In the genomic region with DNA sequence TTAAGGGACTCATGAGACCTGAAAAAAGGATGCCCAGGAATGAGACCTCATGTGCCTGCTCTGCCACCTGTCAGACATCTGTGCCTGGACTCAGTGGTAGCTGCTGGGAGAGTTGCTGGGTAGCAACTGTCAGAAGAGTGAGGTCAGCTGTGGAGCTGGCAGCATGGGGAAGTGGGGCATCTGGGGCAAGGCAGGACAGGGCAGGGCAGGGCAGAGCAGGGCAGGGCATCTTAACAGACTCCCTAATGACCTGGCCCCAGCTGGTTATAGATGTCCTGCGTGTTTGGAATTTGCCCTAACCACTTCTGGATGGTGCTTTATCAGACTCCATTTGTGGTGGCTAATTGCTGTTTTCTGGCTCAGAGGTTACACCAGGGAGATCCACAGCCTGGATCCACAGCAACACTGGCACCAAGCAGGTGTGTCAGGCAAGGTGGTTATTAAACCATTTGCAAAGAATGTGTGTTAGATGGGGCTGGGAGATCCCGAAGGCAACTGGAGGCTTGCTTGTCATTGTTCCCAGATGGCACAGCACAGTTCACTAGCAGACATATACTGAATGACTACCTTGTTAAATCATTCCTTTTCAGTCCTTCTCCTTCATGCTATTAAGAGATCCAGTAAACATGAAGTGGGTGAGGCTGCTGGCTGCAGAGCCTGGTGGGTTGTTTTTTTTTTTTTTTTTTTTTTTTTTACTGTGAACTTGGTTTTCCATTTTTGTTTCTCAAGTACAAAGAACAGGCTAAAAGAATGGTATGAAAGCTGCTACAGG, we compare ENCODE assay signal across 20 mouse cellular contexts. TPM values are rescaled to one million over a fixed set of nuclear protein-coding genes. Genes with fewer than 3 reads are reported as not detected.
DNase-seq lines count a peak whose midpoint lies in the region; ATAC-seq and TF ChIP-seq lines count a peak whose summit lies in the region.
"Had no signal": no experiment of that assay in that cellular context is flagged by ENCODE, and none has a peak within 500 bp of the region (broad histone marks: within the 10 kb centered on the region; RNA-seq: fewer than 3 reads in every experiment).

No protein-coding gene starts in this region.

- H3K4me1 ChIP-seq in midbrain, embryonic 11.5 days (ENCODE audit: control insufficient read depth, insufficient read depth, low read length) = no peaks in the 10 kb centered on the region
- H3K4me1 ChIP-seq in midbrain, embryonic 10.5 days = peaks cover 5% of the 10 kb centered on the region
- H3K4me1 ChIP-seq in intestine, embryonic 16.5 days (ENCODE audit: control insufficient read depth, insufficient read depth, low read length) = no peaks in the 10 kb centered on the region
- no peaks in the 10 kb centered on the region for H3K4me1 ChIP-seq in stomach, postnatal 0 days (replicated peaks; ENCODE audit: control insufficient read depth, insufficient read depth)
- H3K4me1 ChIP-seq: hindbrain, embryonic 15.5 days; stomach, embryonic 15.5 days had no signal

- no peak overlapping the region for H3K27ac ChIP-seq in midbrain, embryonic 11.5 days (ENCODE audit: low read depth, low read length)
- no peak overlapping the region for H3K27ac ChIP-seq in midbrain, embryonic 10.5 days (replicated peaks)
- no peak overlapping the region for H3K27ac ChIP-seq in intestine, embryonic 16.5 days (ENCODE audit: low read length)
- H3K27ac ChIP-seq in stomach, postnatal 0 days (replicated peaks) = no peak overlapping the region
- H3K27ac ChIP-seq: heart, adult 2 months; hindbrain, embryonic 15.5 days; limb, embryonic 15.5 days; stomach, embryonic 15.5 days had no signal

- H3K4me3 ChIP-seq in midbrain, embryonic 11.5 days (ENCODE audit: low read depth, low read length) = no peak overlapping the region
- no peak overlapping the region for H3K4me3 ChIP-seq in midbrain, embryonic 10.5 days
- H3K4me3 ChIP-seq in intestine, embryonic 16.5 days (ENCODE audit: low read length) = no peak overlapping the region
- H3K4me3 ChIP-seq in stomach, postnatal 0 days (ENCODE audit: low read depth, low read length) = no peak overlapping the region
- H3K4me3 ChIP-seq: heart, adult 2 months; hindbrain, embryonic 15.5 days; limb, embryonic 15.5 days; stomach, embryonic 15.5 days had no signal

- no peak for TF ChIP-seq EP300 in stomach, postnatal 0 days (optimal IDR thresholded peaks at IDR 0.05)

- ATAC-seq in frontal cortex, adult (ENCODE audit: low TSS enrichment) = peak; percentile 77
- no peak for ATAC-seq in midbrain, embryonic 11.5 days (ENCODE audit: low FRiP score)
- ATAC-seq in intestine, embryonic 16.5 days = peak; percentile 88
- peak; percentile 83 for ATAC-seq in stomach, postnatal 0 days (ENCODE audit: low FRiP score, low TSS enrichment)

- H3K4me2 ChIP-seq in midbrain, embryonic 11.5 days = no peak overlapping the region
- no peak overlapping the region for H3K4me2 ChIP-seq in intestine, embryonic 16.5 days (ENCODE audit: low read depth, low read length)
- H3K4me2 ChIP-seq in stomach, postnatal 0 days (replicated peaks; ENCODE audit: low read depth) = no peak overlapping the region
- H3K4me2 ChIP-seq: hindbrain, embryonic 15.5 days; limb, embryonic 15.5 days; stomach, embryonic 15.5 days had no signal

- no peaks in the 10 kb centered on the region for H3K27me3 ChIP-seq in midbrain, embryonic 11.5 days (ENCODE audit: control insufficient read depth, insufficient read depth, low read length)
- no peaks in the 10 kb centered on the region for H3K27me3 ChIP-seq in midbrain, embryonic 10.5 days (ENCODE audit: low read depth, poor library complexity, severe bottlenecking)
- no peaks in the 10 kb centered on the region for H3K27me3 ChIP-seq in intestine, embryonic 16.5 days (replicated peaks; ENCODE audit: control insufficient read depth, insufficient read depth, low read length)
- no peaks in the 10 kb centered on the region for H3K27me3 ChIP-seq in stomach, postnatal 0 days (ENCODE audit: control insufficient read depth, insufficient read depth, low read length)
- H3K27me3 ChIP-seq: CH12.LX; hindbrain, embryonic 15.5 days; limb, embryonic 15.5 days; stomach, embryonic 15.5 days had no signal

- no peaks in the 10 kb centered on the region for H3K36me3 ChIP-seq in midbrain, embryonic 11.5 days (ENCODE audit: control insufficient read depth, insufficient read depth, low read length)
- H3K36me3 ChIP-seq in midbrain, embryonic 10.5 days = no peaks in the 10 kb centered on the region
- H3K36me3 ChIP-seq in intestine, embryonic 16.5 days (ENCODE audit: control insufficient read depth, insufficient read depth, low read length) = no peaks in the 10 kb centered on the region
- no peaks in the 10 kb centered on the region for H3K36me3 ChIP-seq in stomach, postnatal 0 days (ENCODE audit: control insufficient read depth, insufficient read depth, low read length)
- H3K36me3 ChIP-seq: hindbrain, embryonic 15.5 days; limb, embryonic 15.5 days; stomach, embryonic 15.5 days had no signal

- no peak for DNase-seq in frontal cortex, postnatal 25 days (ENCODE audit: low spot score in 2 of 2)
- DNase-seq in midbrain, embryonic 11.5 days (ENCODE audit: low spot score, missing footprints) = peak; percentile 61
- DNase-seq in midbrain, embryonic 10.5 days (ENCODE audit: low spot score) = no peak
- peak; percentile 28 for DNase-seq in stomach, postnatal 0 days (ENCODE audit: low spot score)
- DNase-seq in ovary, postnatal 14 days (ENCODE audit: low spot score) = no peak
- DNase-seq in heart, adult 8-10 months (ENCODE audit: low spot score) = no peak
- DNase-seq: cerebellum, adult 11 months; heart, adult 2 months; heart, postnatal 14 days; kidney, adult 2 months; kidney, postnatal 36 days; lung, adult 2 months; spleen, adult 18-20 months; thymus, postnatal 25 days had no signal

- no peak overlapping the region for H3K9ac ChIP-seq in midbrain, embryonic 11.5 days (ENCODE audit: low read length)
- no peak overlapping the region for H3K9ac ChIP-seq in intestine, embryonic 16.5 days (ENCODE audit: low read depth, low read length)
- H3K9ac ChIP-seq in stomach, postnatal 0 days (ENCODE audit: low read length) = no peak overlapping the region
- H3K9ac ChIP-seq: hindbrain, embryonic 15.5 days; limb, embryonic 15.5 days; stomach, embryonic 15.5 days had no signal

- no peak for TF ChIP-seq CTCF in stomach, postnatal 0 days (IDR thresholded peaks at IDR 0.05; ENCODE audit: low read depth)

- WGBS in midbrain, embryonic 11.5 days = 76% methylated on average over 2 of the region's 2 CpGs
- WGBS in midbrain, embryonic 10.5 days = 84% methylated on average over 2 of the region's 2 CpGs
- 37% methylated on average over 2 of the region's 2 CpGs for WGBS in intestine, embryonic 16.5 days
- WGBS in stomach, postnatal 0 days = 38% methylated on average over 2 of the region's 2 CpGs

- H3K9me3 ChIP-seq in midbrain, embryonic 11.5 days (ENCODE audit: control insufficient read depth, low read length) = no peaks in the 10 kb centered on the region
- no peaks in the 10 kb centered on the region for H3K9me3 ChIP-seq in midbrain, embryonic 10.5 days (replicated peaks)
- H3K9me3 ChIP-seq in intestine, embryonic 16.5 days (ENCODE audit: control insufficient read depth, low read length) = no peaks in the 10 kb centered on the region
- no peaks in the 10 kb centered on the region for H3K9me3 ChIP-seq in stomach, postnatal 0 days (ENCODE audit: control insufficient read depth, low read length)
- H3K9me3 ChIP-seq: hindbrain, embryonic 15.5 days; limb, embryonic 15.5 days; stomach, embryonic 15.5 days had no signal

RNA-seq across cellular contexts. Expression of gene Fth1, which starts 14.1 kb away (rescaled TPM):
- polyA plus RNA-seq in midbrain, embryonic 11.5 days (2014; fragmentation: Nextera tagmentation; extraction: Ambion mirVana) = 1,347 and 1,422 TPM in 2 replicates
- polyA plus RNA-seq in midbrain, embryonic 10.5 days (2016; fragmentation: Nextera tagmentation; extraction: Ambion mirVana) = 1,350 and 1,398 TPM in 2 replicates
- polyA plus RNA-seq in intestine, embryonic 16.5 days (2015; fragmentation: Nextera tagmentation; extraction: Ambion mirVana) = 2,278 and 2,351 TPM in 2 replicates
- polyA plus RNA-seq in stomach, postnatal 0 days (2015; fragmentation: Nextera tagmentation; extraction: Ambion mirVana) = 2,976 and 2,992 TPM in 2 replicates
- 1,000 to 10,000 TPM; 2,773 to 3,210 (median 2,950) TPM for total RNA-seq in heart, adult 8-10 months (2022)

RNA-seq across cellular contexts. Expression of gene Best1, which starts 35.2 kb away (rescaled TPM):
- polyA plus RNA-seq in midbrain, embryonic 11.5 days (2014; fragmentation: Nextera tagmentation; extraction: Ambion mirVana) = 1.3 and 1.5 TPM in 2 replicates
- 1.4 and 2.0 TPM in 2 replicates for polyA plus RNA-seq in midbrain, embryonic 10.5 days (2016; fragmentation: Nextera tagmentation; extraction: Ambion mirVana)
- 0.42 and 0.72 TPM in 2 replicates for polyA plus RNA-seq in intestine, embryonic 16.5 days (2015; fragmentation: Nextera tagmentation; extraction: Ambion mirVana)
- 0.36 and 0.58 TPM in 2 replicates for polyA plus RNA-seq in stomach, postnatal 0 days (2015; fragmentation: Nextera tagmentation; extraction: Ambion mirVana)
- total RNA-seq in heart, adult 8-10 months (2022) = under 1 TPM in 2 of 4 experiments, not detected in 2; 0.14 to 0.65 TPM

RNA-seq across cellular contexts. Expression of gene Rab3il1, which starts 35.2 kb away (rescaled TPM):
- 36.8 and 40.1 TPM in 2 replicates for polyA plus RNA-seq in midbrain, embryonic 11.5 days (2014; fragmentation: Nextera tagmentation; extraction: Ambion mirVana)
- 34.6 and 35.6 TPM in 2 replicates for polyA plus RNA-seq in midbrain, embryonic 10.5 days (2016; fragmentation: Nextera tagmentation; extraction: Ambion mirVana)
- 45.7 and 48.8 TPM in 2 replicates for polyA plus RNA-seq in intestine, embryonic 16.5 days (2015; fragmentation: Nextera tagmentation; extraction: Ambion mirVana)
- 14.7 and 14.8 TPM in 2 replicates for polyA plus RNA-seq in stomach, postnatal 0 days (2015; fragmentation: Nextera tagmentation; extraction: Ambion mirVana)
- total RNA-seq in heart, adult 8-10 months (2022) = 1 to 10 TPM; 6.3 to 8.1 (median 7.5) TPM

Comparison
In these comparisons a context has a peak if more than half of its experiments do, and no peak if none do; other contexts are left out.
1. DNase-seq: peak in midbrain, embryonic 11.5 days (single experiment) and stomach, postnatal 0 days (single experiment); none in frontal cortex, postnatal 25 days (0 of 2), midbrain, embryonic 10.5 days (single experiment), ovary, postnatal 14 days (single experiment) and heart, adult 8-10 months (single experiment).